Mouse (Mus musculus): ENCODE measurements around the gene Eme1. TPM values are rescaled to one million over a fixed set of nuclear protein-coding genes. Genes with fewer than 3 reads are reported as not detected.
"Not testable (repeated sequence)": the region's sequence is repeated elsewhere in the genome, so short reads cannot be mapped to it uniquely, and the experiment has no call there.

Gene Eme1
- 35.5 and 40.5 TPM in 2 replicates for polyA plus RNA-seq (2014; fragmentation: Nextera tagmentation; extraction: Ambion mirVana)

DNA sequence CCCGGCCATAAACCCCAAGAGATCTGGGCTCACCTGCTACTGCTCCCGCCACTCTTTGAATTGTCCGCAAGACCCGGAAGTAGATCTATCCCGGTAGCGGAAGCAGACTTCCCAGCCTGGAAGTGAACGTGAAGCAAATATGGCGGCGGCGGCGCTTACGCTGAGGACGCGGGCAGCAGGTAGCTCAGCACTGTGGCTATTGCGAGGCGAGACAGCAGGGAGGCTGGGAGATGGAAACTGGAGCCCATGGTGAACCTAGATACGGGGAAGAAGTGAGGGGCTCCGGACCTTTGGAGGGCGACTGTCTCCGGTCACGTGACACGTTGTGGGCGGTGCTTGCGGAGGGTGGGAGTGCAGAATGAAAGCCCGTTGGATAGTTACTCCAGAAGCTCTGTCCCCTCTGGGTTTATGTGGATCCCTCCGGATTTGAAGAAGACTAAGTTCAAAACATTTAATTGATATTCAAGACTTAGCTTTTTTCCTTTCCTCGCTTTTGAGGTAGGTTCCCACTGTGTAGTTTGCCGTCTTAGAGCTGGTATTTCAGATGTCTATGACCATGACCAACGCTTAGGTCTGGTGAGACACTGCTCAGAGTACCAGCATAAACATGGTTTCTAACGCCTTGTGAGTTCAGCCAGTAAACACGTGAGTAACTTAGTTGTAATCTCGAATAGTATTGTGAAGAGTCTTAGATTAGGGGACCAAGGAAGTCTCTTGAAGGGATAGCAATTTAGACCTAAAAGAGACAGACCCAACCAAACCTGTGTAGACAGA lies at the start of gene Eme1, which contains the start of gene Mrpl27:
TSS of gene Eme1 (minus strand) at position 302 of the 774 bp plus-strand sequence.
TSS of gene Mrpl27 (plus strand) at position 105 of the 774 bp plus-strand sequence.
- H3K9ac ChIP-seq (ENCODE audit: low read depth, low read length) = peak within 1 kb of the TSS; percentile 85
- H3K4me1 ChIP-seq (replicated peaks; ENCODE audit: control insufficient read depth, insufficient read depth, low read length) = peaks cover 5% of the 10 kb centered on the region; the same call in 1 of the 2 replicates
- H3K36me3 ChIP-seq (ENCODE audit: control insufficient read depth, insufficient read depth, low read length) = peaks cover 9% of the 10 kb centered on the region; the same call in 1 of the 2 replicates
- peak within 1 kb of the TSS; percentile 92 for H3K27ac ChIP-seq (ENCODE audit: low read depth, low read length)
- WGBS = 1% methylated on average over 32 of the region's 32 CpGs
- H3K4me3 ChIP-seq (ENCODE audit: low read depth, low read length) = peak within 1 kb of the TSS; percentile 81
- no peaks in the 10 kb centered on the region for H3K27me3 ChIP-seq (replicated peaks; ENCODE audit: control insufficient read depth, insufficient read depth, low read length)
- H3K9me3 ChIP-seq (ENCODE audit: control insufficient read depth, low read length) = no peaks in the 10 kb centered on the region
- H3K4me2 ChIP-seq = peak within 1 kb of the TSS; percentile 87
- DNase-seq (ENCODE audit: low spot score) (peak; percentile 84), ATAC-seq (replicated peaks; ENCODE audit: low FRiP score) (peak; percentile 89)

DNA sequence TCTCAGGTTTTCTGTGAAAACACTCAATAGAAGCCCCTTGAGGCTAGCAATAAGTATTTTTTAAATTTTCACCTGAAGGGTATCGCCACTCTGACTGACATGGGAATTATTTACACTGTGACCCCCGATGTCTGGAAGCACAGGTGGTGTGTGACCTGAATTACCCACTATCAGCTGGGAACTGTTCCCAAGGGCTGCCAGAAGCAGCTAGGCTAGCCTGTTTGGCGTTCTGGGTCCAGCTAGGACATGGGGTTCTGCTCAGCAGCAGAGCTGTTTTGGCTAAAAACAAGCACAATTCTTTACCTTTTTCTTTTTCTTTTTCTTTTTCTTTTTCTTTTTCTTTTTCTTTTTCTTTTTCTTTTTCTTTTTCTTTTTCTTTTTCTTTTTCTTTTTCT lies 48.4 kb upstream of the Eme1 start:
- no peaks in the 10 kb centered on the region for H3K4me1 ChIP-seq (replicated peaks; ENCODE audit: control insufficient read depth, insufficient read depth, low read length)
- no peak for ATAC-seq (replicated peaks; ENCODE audit: low FRiP score)
- H3K4me2 ChIP-seq = no peak overlapping the region
- no peak overlapping the region for H3K27ac ChIP-seq (ENCODE audit: low read depth, low read length)
- no peaks in the 10 kb centered on the region for H3K9me3 ChIP-seq (ENCODE audit: control insufficient read depth, low read length)
- WGBS = 66% methylated on average over 3 of the region's 3 CpGs
- no peak overlapping the region for H3K4me3 ChIP-seq (ENCODE audit: low read depth, low read length)
- DNase-seq (ENCODE audit: low spot score) = no peak
- no peaks in the 10 kb centered on the region for H3K36me3 ChIP-seq (ENCODE audit: control insufficient read depth, insufficient read depth, low read length)
- H3K9ac ChIP-seq (ENCODE audit: low read depth, low read length) = no peak overlapping the region
- 0 out of 2 replicates have a peak, but pooled peaks cover 3% of the 10 kb centered on the region for H3K27me3 ChIP-seq (replicated peaks; ENCODE audit: control insufficient read depth, insufficient read depth, low read length)

DNA sequence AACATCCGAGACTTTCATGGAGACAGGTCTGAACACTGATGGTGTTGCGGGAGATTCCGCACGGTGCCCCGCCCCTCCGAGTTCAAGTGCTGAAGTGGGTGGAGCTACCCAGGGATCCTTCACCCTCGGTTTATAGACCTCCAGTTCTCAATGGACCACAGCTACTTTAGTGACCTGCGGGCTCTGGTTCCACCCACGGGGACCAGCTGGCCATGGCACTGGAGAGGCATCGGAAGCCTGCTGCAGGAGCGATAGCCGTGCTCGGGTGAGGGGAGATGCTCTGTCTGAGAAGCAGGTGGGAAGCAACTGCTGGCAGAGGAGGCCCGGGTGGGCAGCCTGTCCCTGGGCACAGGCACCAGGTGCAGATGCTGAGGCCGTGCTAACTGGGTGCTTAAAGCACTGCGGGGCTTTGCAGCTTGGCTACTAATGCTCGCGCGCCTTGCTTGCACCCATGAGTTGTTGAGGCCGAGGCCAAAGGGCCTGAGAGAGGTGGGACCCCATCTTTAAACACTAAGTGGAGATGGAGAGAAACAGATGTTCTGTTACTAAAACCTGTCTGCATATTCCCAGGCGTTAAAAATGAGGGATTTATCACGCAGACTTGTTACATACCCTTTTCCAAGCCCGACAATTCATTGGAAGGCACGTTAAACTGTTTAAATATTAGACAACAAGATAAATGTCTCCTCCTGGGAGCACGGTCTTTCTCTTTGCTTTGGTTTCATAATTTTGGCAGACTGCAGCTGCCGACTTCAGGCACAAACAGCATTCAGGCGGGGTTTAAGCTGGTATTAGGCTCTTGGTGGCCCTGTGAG lies 47.8 kb upstream of the Eme1 start:
- Histone ChIP-seq H3K9ac (ENCODE audit: low read depth, low read length) (no peak overlapping the region), H3K4me3 (ENCODE audit: low read depth, low read length) (no peak overlapping the region), H3K27ac (ENCODE audit: low read depth, low read length) (no peak overlapping the region), H3K9me3 (ENCODE audit: control insufficient read depth, low read length) (no peaks in the 10 kb centered on the region), H3K27me3 (replicated peaks; ENCODE audit: control insufficient read depth, insufficient read depth, low read length) (0 out of 2 replicates have a peak, but pooled peaks cover 3% of the 10 kb centered on the region), H3K4me1 (replicated peaks; ENCODE audit: control insufficient read depth, insufficient read depth, low read length) (no peaks in the 10 kb centered on the region), H3K36me3 (ENCODE audit: control insufficient read depth, insufficient read depth, low read length) (no peaks in the 10 kb centered on the region), H3K4me2 (no peak overlapping the region)
- DNase-seq (ENCODE audit: low spot score) (no peak), ATAC-seq (replicated peaks; ENCODE audit: low FRiP score) (no peak)
- 61% methylated on average over 27 of the region's 27 CpGs for WGBS

DNA sequence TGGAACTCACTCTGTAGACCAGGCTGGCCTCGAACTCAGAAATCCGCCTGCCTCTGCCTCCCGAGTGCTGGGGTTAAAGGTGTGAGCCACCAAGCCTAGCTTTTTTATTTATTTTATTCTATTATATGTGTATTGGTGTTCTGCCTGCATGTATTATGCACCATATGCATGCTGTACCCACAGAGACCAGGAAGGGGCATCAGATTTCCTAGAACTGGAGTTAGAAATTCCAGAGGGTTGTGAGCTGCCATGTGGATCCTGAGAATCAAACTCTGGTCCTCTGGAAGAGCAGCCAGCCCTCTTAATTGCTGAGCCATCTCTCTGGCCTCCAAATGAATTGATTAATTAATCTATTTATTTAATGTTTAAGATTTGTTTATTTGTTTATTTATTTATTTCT lies 45.6 kb upstream of the Eme1 start:
- Histone ChIP-seq H3K4me3 (ENCODE audit: low read depth, low read length) (no peak overlapping the region), H3K9ac (ENCODE audit: low read depth, low read length) (no peak overlapping the region), H3K27ac (ENCODE audit: low read depth, low read length) (no peak overlapping the region), H3K4me2 (no peak overlapping the region), H3K4me1 (replicated peaks; ENCODE audit: control insufficient read depth, insufficient read depth, low read length) (no peaks in the 10 kb centered on the region), H3K36me3 (ENCODE audit: control insufficient read depth, insufficient read depth, low read length) (no peaks in the 10 kb centered on the region), H3K27me3 (replicated peaks; ENCODE audit: control insufficient read depth, insufficient read depth, low read length) (0 out of 2 replicates have a peak, but pooled peaks cover 3% of the 10 kb centered on the region), H3K9me3 (ENCODE audit: control insufficient read depth, low read length) (no peaks in the 10 kb centered on the region)
- 97% methylated on average over 3 of the region's 3 CpGs for WGBS
- ATAC-seq (replicated peaks; ENCODE audit: low FRiP score) (no peak), DNase-seq (ENCODE audit: low spot score) (no peak)

DNA sequence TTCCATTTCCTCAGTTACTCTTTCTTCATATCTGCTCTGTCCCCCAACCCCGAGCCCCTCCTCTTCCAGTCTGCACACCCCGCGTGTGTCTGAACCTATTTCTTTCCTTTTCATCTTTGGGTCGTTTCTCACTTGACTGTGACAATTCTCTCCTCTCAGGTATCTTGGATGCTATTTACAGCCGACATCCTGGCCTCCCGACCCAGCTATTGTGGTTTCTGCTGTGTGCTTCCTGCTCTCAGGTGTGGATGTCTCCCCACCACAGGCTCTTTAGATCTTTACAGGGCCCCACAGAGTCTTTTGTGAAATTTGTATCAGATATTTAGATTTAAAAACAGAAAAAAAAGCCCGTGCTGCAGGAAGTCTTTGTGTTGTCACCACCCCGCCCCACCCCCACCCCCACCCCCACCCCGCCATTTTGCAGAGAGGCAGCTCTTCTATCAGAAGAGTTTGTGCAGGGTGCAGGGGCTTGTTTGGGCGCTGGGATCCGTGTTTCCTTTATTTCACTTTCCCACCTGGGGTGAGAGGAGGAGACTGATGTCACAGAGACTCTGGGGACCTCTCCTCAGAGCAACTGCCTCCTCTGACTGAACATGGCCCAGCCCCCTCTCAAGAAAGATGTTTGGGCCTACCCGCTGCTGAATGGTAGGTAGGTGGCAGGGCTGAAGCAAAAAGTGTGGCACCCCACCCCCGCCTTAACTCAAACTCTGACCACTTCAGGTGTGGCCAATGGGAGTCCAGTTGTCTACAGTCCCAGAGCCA lies 44.1 kb upstream of the Eme1 start:
- no peak overlapping the region for H3K4me3 ChIP-seq (ENCODE audit: low read depth, low read length)
- no peak for ATAC-seq (replicated peaks; ENCODE audit: low FRiP score)
- 45% methylated on average over 13 of the region's 13 CpGs for WGBS

DNA sequence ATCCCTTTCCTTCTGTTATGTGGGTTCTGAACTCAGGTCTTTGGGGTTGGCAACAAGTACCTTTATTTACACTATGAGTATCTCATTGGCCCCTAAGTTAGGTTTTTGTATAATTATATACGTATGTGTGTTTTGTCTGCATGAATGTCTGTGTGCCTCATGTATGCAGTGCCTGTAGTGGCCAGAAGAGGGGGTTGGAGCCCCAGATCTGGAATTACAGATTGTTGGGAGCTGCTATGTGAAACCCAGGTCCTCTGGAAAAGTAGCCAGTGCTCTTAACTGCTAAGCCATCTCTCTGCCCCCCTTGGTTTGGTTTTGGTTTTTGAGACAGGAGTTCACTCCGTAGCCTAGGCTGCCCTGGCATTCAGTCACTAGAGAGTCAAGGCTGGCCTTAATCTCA lies 43.4 kb upstream of the Eme1 start:
- Histone ChIP-seq H3K4me1 (replicated peaks; ENCODE audit: control insufficient read depth, insufficient read depth, low read length) (no peaks in the 10 kb centered on the region), H3K4me2 (no peak overlapping the region), H3K9me3 (ENCODE audit: control insufficient read depth, low read length) (no peaks in the 10 kb centered on the region), H3K36me3 (ENCODE audit: control insufficient read depth, insufficient read depth, low read length) (no peaks in the 10 kb centered on the region), H3K27me3 (replicated peaks; ENCODE audit: control insufficient read depth, insufficient read depth, low read length) (0 out of 2 replicates have a peak, but pooled peaks cover 3% of the 10 kb centered on the region), H3K9ac (ENCODE audit: low read depth, low read length) (no peak overlapping the region), H3K27ac (ENCODE audit: low read depth, low read length) (no peak overlapping the region), H3K4me3 (ENCODE audit: low read depth, low read length) (no peak overlapping the region)
- no peak for ATAC-seq (replicated peaks; ENCODE audit: low FRiP score)
- 87% methylated on average over 2 of the region's 2 CpGs for WGBS
- DNase-seq (ENCODE audit: low spot score) = no peak

More for the DNA sequence above, 44.1 kb upstream of the Eme1 start:
- Histone ChIP-seq H3K36me3 (ENCODE audit: control insufficient read depth, insufficient read depth, low read length) (no peaks in the 10 kb centered on the region), H3K4me2 (no peak overlapping the region), H3K27me3 (replicated peaks; ENCODE audit: control insufficient read depth, insufficient read depth, low read length) (0 out of 2 replicates have a peak, but pooled peaks cover 3% of the 10 kb centered on the region), H3K27ac (ENCODE audit: low read depth, low read length) (no peak overlapping the region), H3K9me3 (ENCODE audit: control insufficient read depth, low read length) (no peaks in the 10 kb centered on the region), H3K4me1 (replicated peaks; ENCODE audit: control insufficient read depth, insufficient read depth, low read length) (no peaks in the 10 kb centered on the region), H3K9ac (ENCODE audit: low read depth, low read length) (no peak overlapping the region)
- no peak for DNase-seq (ENCODE audit: low spot score)

DNA sequence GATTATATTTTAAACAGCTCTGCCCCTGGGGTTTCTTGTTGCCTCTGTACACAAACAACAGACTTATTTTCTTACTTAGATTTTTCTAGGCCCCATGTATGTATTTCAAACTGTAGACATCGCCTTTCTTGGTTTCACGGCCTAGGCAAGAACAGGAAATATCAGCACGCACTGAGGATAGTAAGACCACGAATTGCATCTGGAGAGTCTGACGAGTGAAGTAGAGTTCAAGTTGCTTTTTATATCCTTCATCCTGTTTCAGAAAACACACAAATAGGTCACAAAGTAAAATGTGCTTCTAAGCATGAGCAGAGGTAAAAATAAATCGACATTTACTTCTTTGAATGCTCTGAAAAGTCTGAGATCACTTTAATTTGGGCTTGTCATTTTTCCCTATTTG lies 41.7 kb upstream of the Eme1 start:
- H3K4me2 ChIP-seq = no peak overlapping the region
- ATAC-seq (replicated peaks; ENCODE audit: low FRiP score) (no peak), DNase-seq (ENCODE audit: low spot score) (no peak)
- no peak overlapping the region for H3K4me3 ChIP-seq (ENCODE audit: low read depth, low read length)
- no peak overlapping the region for H3K9ac ChIP-seq (ENCODE audit: low read depth, low read length)
- no peaks in the 10 kb centered on the region for H3K27me3 ChIP-seq (replicated peaks; ENCODE audit: control insufficient read depth, insufficient read depth, low read length)
- H3K36me3 ChIP-seq (ENCODE audit: control insufficient read depth, insufficient read depth, low read length) = no peaks in the 10 kb centered on the region
- H3K27ac ChIP-seq (ENCODE audit: low read depth, low read length) = no peak overlapping the region
- no peaks in the 10 kb centered on the region for H3K9me3 ChIP-seq (ENCODE audit: control insufficient read depth, low read length)
- H3K4me1 ChIP-seq (replicated peaks; ENCODE audit: control insufficient read depth, insufficient read depth, low read length) = no peaks in the 10 kb centered on the region
- 65% methylated on average over 6 of the region's 6 CpGs for WGBS

DNA sequence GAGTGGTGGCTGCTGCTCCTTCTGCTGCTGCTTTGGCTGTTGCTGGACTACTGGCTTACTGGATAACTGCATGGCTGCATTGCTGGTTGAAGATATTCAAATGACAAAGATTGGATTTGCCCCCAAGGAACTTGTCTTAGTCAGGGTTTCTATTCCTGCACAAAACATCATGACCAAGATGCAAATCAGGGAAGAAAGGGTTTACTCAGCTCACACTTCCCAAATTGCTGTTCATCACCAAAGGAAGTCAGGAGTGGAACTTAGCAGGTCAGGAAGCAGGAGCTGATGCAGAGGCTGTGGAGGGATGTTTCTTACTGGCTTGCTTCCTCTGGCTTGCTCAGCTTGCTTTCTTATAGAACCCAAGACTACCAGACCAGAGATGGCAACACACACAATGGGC lies 38.7 kb upstream of the Eme1 start:
- H3K27me3 ChIP-seq (replicated peaks; ENCODE audit: control insufficient read depth, insufficient read depth, low read length); H3K9ac ChIP-seq (ENCODE audit: low read depth, low read length); DNase-seq (ENCODE audit: low spot score); ATAC-seq (replicated peaks; ENCODE audit: low FRiP score); H3K4me3 ChIP-seq (ENCODE audit: low read depth, low read length); H3K27ac ChIP-seq (ENCODE audit: low read depth, low read length); H3K36me3 ChIP-seq (ENCODE audit: control insufficient read depth, insufficient read depth, low read length); H3K4me2 ChIP-seq; H3K4me1 ChIP-seq (replicated peaks; ENCODE audit: control insufficient read depth, insufficient read depth, low read length); H3K9me3 ChIP-seq (ENCODE audit: control insufficient read depth, low read length): not testable (repeated sequence)
